Comparison of ENCODE assay signal across 29 mouse cellular contexts in genomic region chr3:102498113-102498512, GRCm38 (mm10). TPM values are rescaled to one million over a fixed set of nuclear protein-coding genes. Genes with fewer than 3 reads are reported as not detected.
DNase-seq lines count a peak whose midpoint lies in the region; ATAC-seq and TF ChIP-seq lines count a peak whose summit lies in the region.
"Had no signal": no experiment of that assay in that cellular context is flagged by ENCODE, and none has a peak within 500 bp of the region (broad histone marks: within the 10 kb centered on the region; RNA-seq: fewer than 3 reads in every experiment).

No protein-coding gene starts in this region.

- ATAC-seq in embryonic facial prominence, embryonic 12.5 days (ENCODE audit: insufficient number of reproducible peaks, insufficient read depth, low FRiP score, low TSS enrichment): no peak
- peak; percentile 19; the same call in 1 of the 2 replicates for ATAC-seq in embryonic facial prominence, embryonic 15.5 days (ENCODE audit: insufficient number of reproducible peaks, low FRiP score, low TSS enrichment, low read depth)
- peak; percentile 74 for ATAC-seq in limb, embryonic 14.5 days (ENCODE audit: low FRiP score, low read depth)
- ATAC-seq: forebrain, embryonic 15.5 days; hindbrain, embryonic 16.5 days; intestine, embryonic 15.5 days; Patski had no signal

- H3K4me2 ChIP-seq in embryonic facial prominence, embryonic 12.5 days (replicated peaks): no peak overlapping the region
- H3K4me2 ChIP-seq in embryonic facial prominence, embryonic 15.5 days (replicated peaks): no peak overlapping the region
- H3K4me2 ChIP-seq in limb, embryonic 14.5 days (replicated peaks; ENCODE audit: low read depth, low read length, severe bottlenecking): no peak overlapping the region
- H3K4me2 ChIP-seq: forebrain, embryonic 12.5 days; forebrain, embryonic 15.5 days; heart, embryonic 11.5 days; hindbrain, embryonic 13.5 days; intestine, embryonic 15.5 days had no signal

- no peaks in the 10 kb centered on the region for H3K36me3 ChIP-seq in embryonic facial prominence, embryonic 10.5 days (replicated peaks)
- no peaks in the 10 kb centered on the region for H3K36me3 ChIP-seq in embryonic facial prominence, embryonic 12.5 days
- H3K36me3 ChIP-seq in embryonic facial prominence, embryonic 15.5 days: no peaks in the 10 kb centered on the region
- H3K36me3 ChIP-seq in limb, embryonic 14.5 days (ENCODE audit: control insufficient read depth, insufficient read depth, low read length): no peaks in the 10 kb centered on the region
- H3K36me3 ChIP-seq: forebrain, embryonic 12.5 days; forebrain, embryonic 15.5 days; G1E; hindbrain, embryonic 10.5 days; hindbrain, embryonic 13.5 days; intestine, embryonic 15.5 days had no signal

- TF ChIP-seq CTCF in cerebellum, adult 2 months (IDR thresholded peaks at IDR 0.05; ENCODE audit: borderline replicate concordance, insufficient read depth, low read depth, low read length): no peak

- no peak for TF ChIP-seq POLR2A in limb, embryonic 14.5 days (IDR thresholded peaks at IDR 0.05; ENCODE audit: borderline replicate concordance, extremely low read depth, insufficient read depth, insufficient read length)
- no peak for TF ChIP-seq POLR2A in cerebellum, adult 2 months (IDR thresholded peaks at IDR 0.05; ENCODE audit: borderline replicate concordance, insufficient read depth, low read length)

- peaks cover 9% of the 10 kb centered on the region for H3K4me1 ChIP-seq in embryonic facial prominence, embryonic 10.5 days
- H3K4me1 ChIP-seq in embryonic facial prominence, embryonic 12.5 days: peaks cover 3% of the 10 kb centered on the region; the same call in 1 of the 2 replicates
- peaks cover 17% of the 10 kb centered on the region for H3K4me1 ChIP-seq in embryonic facial prominence, embryonic 15.5 days
- peaks cover 15% of the 10 kb centered on the region for H3K4me1 ChIP-seq in limb, embryonic 14.5 days (ENCODE audit: control insufficient read depth, insufficient read depth, low read length)
- H3K4me1 ChIP-seq in cerebellum, adult 2 months (ENCODE audit: control insufficient read depth, insufficient read depth, low read length): peaks cover 4% of the 10 kb centered on the region; the same call in 1 of the 2 replicates
- H3K4me1 ChIP-seq: forebrain, embryonic 12.5 days; forebrain, embryonic 15.5 days; hindbrain, embryonic 13.5 days; intestine, embryonic 15.5 days had no signal

- peak; percentile 23 for DNase-seq in embryonic facial prominence, embryonic 10.5 days (ENCODE audit: low spot score)
- peak; percentile 71 for DNase-seq in limb, embryonic 14.5 days (ENCODE audit: low spot score)
- no peak for DNase-seq in cerebellum, adult 2 months
- no peak for DNase-seq in lung, postnatal 36 days
- no peak for DNase-seq in heart, postnatal 10 days
- DNase-seq: adrenal gland, postnatal 10 days; adrenal gland, postnatal 36 days; B cell, adult 2 months; cerebellum, adult 8-10 months; cerebellum, postnatal 10 days; cerebellum, postnatal 36 days; embryo, embryonic 11 days; gastrocnemius, postnatal 10 days; gastrocnemius, postnatal 36 days; heart, adult 11 months; heart, postnatal 36 days had no signal

- no peaks in the 10 kb centered on the region for H3K27me3 ChIP-seq in embryonic facial prominence, embryonic 10.5 days (replicated peaks; ENCODE audit: low read depth, poor library complexity, severe bottlenecking)
- no peaks in the 10 kb centered on the region for H3K27me3 ChIP-seq in embryonic facial prominence, embryonic 12.5 days
- H3K27me3 ChIP-seq in embryonic facial prominence, embryonic 15.5 days: no peaks in the 10 kb centered on the region
- H3K27me3 ChIP-seq in limb, embryonic 14.5 days (ENCODE audit: control insufficient read depth, insufficient read depth, low read length): no peaks in the 10 kb centered on the region
- peaks cover 3% of the 10 kb centered on the region; the same call in 1 of the 2 replicates for H3K27me3 ChIP-seq in cerebellum, adult 2 months (ENCODE audit: control insufficient read depth, insufficient read depth, low read length)
- H3K27me3 ChIP-seq: CH12.LX; forebrain, embryonic 12.5 days; forebrain, embryonic 15.5 days; hindbrain, embryonic 13.5 days; intestine, embryonic 15.5 days; Patski had no signal

- 66% methylated on average over 7 of the region's 7 CpGs for WGBS in embryonic facial prominence, embryonic 10.5 days
- 42% methylated on average over 7 of the region's 7 CpGs for WGBS in embryonic facial prominence, embryonic 12.5 days
- 37% methylated on average over 7 of the region's 7 CpGs for WGBS in embryonic facial prominence, embryonic 15.5 days
- WGBS in limb, embryonic 14.5 days: 35% methylated on average over 7 of the region's 7 CpGs
- WGBS in cerebellum, adult 2 months: 81% methylated on average over 7 of the region's 7 CpGs

- no peak overlapping the region for H3K9ac ChIP-seq in embryonic facial prominence, embryonic 12.5 days
- no peak overlapping the region for H3K9ac ChIP-seq in embryonic facial prominence, embryonic 15.5 days
- H3K9ac ChIP-seq in limb, embryonic 14.5 days (ENCODE audit: low read depth, low read length, severe bottlenecking): no peak overlapping the region
- H3K9ac ChIP-seq: forebrain, embryonic 12.5 days; forebrain, embryonic 15.5 days; hindbrain, embryonic 13.5 days; intestine, embryonic 15.5 days had no signal

- no peak overlapping the region for H3K4me3 ChIP-seq in embryonic facial prominence, embryonic 10.5 days
- no peak overlapping the region for H3K4me3 ChIP-seq in embryonic facial prominence, embryonic 12.5 days
- H3K4me3 ChIP-seq in embryonic facial prominence, embryonic 15.5 days (replicated peaks): no peak overlapping the region
- no peak overlapping the region for H3K4me3 ChIP-seq in limb, embryonic 14.5 days (replicated peaks; ENCODE audit: low read length)
- no peak overlapping the region for H3K4me3 ChIP-seq in cerebellum, adult 2 months (replicated peaks; ENCODE audit: insufficient read depth, low read depth, low read length)
- H3K4me3 ChIP-seq: erythroblast, embryonic 14.5 days; forebrain, embryonic 12.5 days; forebrain, embryonic 15.5 days; hindbrain, embryonic 10.5 days; hindbrain, embryonic 13.5 days; intestine, embryonic 15.5 days had no signal

- no peak overlapping the region for H3K27ac ChIP-seq in embryonic facial prominence, embryonic 10.5 days (replicated peaks)
- 0 out of 2 replicates have a peak overlapping the region, but pooled peaks have one; percentile 60 for H3K27ac ChIP-seq in embryonic facial prominence, embryonic 12.5 days
- no peak overlapping the region for H3K27ac ChIP-seq in embryonic facial prominence, embryonic 15.5 days (replicated peaks)
- peak overlapping the region; percentile 40; the same call in 1 of the 2 replicates for H3K27ac ChIP-seq in limb, embryonic 14.5 days (replicated peaks; ENCODE audit: low read depth, low read length)
- H3K27ac ChIP-seq in cerebellum, adult 2 months (ENCODE audit: insufficient read depth, low read length): no peak overlapping the region
- H3K27ac ChIP-seq: forebrain, embryonic 12.5 days; forebrain, embryonic 15.5 days; hindbrain, embryonic 10.5 days; hindbrain, embryonic 13.5 days; intestine, embryonic 15.5 days had no signal

- H3K9me3 ChIP-seq in embryonic facial prominence, embryonic 10.5 days: no peaks in the 10 kb centered on the region
- H3K9me3 ChIP-seq in embryonic facial prominence, embryonic 12.5 days: no peaks in the 10 kb centered on the region
- no peaks in the 10 kb centered on the region for H3K9me3 ChIP-seq in embryonic facial prominence, embryonic 15.5 days (replicated peaks)
- H3K9me3 ChIP-seq in limb, embryonic 14.5 days (ENCODE audit: control insufficient read depth, low read length): no peaks in the 10 kb centered on the region
- H3K9me3 ChIP-seq: forebrain, embryonic 12.5 days; forebrain, embryonic 15.5 days; G1E; hindbrain, embryonic 10.5 days; hindbrain, embryonic 13.5 days; intestine, embryonic 15.5 days had no signal

- intact Hi-C loops in heart, postnatal 10 days (cut with DNase I): no loop called here

RNA-seq across cellular contexts. Expression of gene Ngf, which starts 28.4 kb away (rescaled TPM):
- polyA plus RNA-seq in embryonic facial prominence, embryonic 10.5 days (2016; fragmentation: Nextera tagmentation; extraction: Ambion mirVana): 1.4 and 2.3 TPM in 2 replicates
- 6.7 and 12.4 TPM in 2 replicates for polyA plus RNA-seq in embryonic facial prominence, embryonic 12.5 days (2016; fragmentation: Nextera tagmentation; extraction: Ambion mirVana)
- polyA plus RNA-seq in embryonic facial prominence, embryonic 15.5 days (2015; fragmentation: Nextera tagmentation; extraction: Ambion mirVana): 8.3 and 9.7 TPM in 2 replicates
- 42.0 and 49.1 TPM in 2 replicates for polyA plus RNA-seq in limb, embryonic 14.5 days (2012; rRNA removed)
- 14.6 and 16.1 TPM in 2 replicates for polyA plus RNA-seq in limb, embryonic 14.5 days (2014; fragmentation: Nextera tagmentation; extraction: Ambion mirVana)
- polyA plus RNA-seq in cerebellum, adult 2 months (2012; rRNA removed): 1.8 and 2.4 TPM in 2 replicates
- total RNA-seq in heart, postnatal 10 days (2021): 1 to 10 TPM; 6.4 to 9.0 TPM
- total RNA-seq: CH12.LX had no signal
- polyA plus RNA-seq: erythroblast, embryonic 14.5 days; G1E; Patski had no signal

Comparison
In these comparisons a context has a peak if more than half of its experiments do, and no peak if none do; other contexts are left out.
1. H3K27ac ChIP-seq: peak in embryonic facial prominence, embryonic 12.5 days (single experiment) and limb, embryonic 14.5 days (single experiment); none in embryonic facial prominence, embryonic 10.5 days (single experiment), embryonic facial prominence, embryonic 15.5 days (single experiment) and cerebellum, adult 2 months (single experiment).
2. DNase-seq: peak in embryonic facial prominence, embryonic 10.5 days (single experiment) and limb, embryonic 14.5 days (single experiment); none in cerebellum, adult 2 months (0 of 2), lung, postnatal 36 days (single experiment) and heart, postnatal 10 days (0 of 2).